Mouse (Mus musculus) bone marrow macrophage, adult 2 months (primary cell): ENCODE results near the gene Tada3. TPM values are rescaled to one million over a fixed set of nuclear protein-coding genes. Genes with fewer than 3 reads are reported as not detected.

Experiments
- H3K27ac ChIP-seq: 2 replicates; pipeline ENCODE4 v1.5.1; 2012; ENCODE audit warnings: low read depth, low read length; ENCODE audit not compliant: insufficient read depth
- H3K4me1 ChIP-seq: 2 replicates; pipeline ENCODE4 v1.6.1; 2012; ENCODE audit warnings: low read length; ENCODE audit not compliant: control insufficient read depth, insufficient read depth
- H3K4me3 ChIP-seq: 2 replicates; pipeline ENCODE4 v1.5.1; 2012; ENCODE audit warnings: mild to moderate bottlenecking, low read length, moderate library complexity; ENCODE audit not compliant: insufficient read depth
- CTCF ChIP-seq: IDR thresholded peaks from 2 replicates; pipeline ENCODE4 v1.5.1; 2012; ENCODE audit warnings: low read depth, mild to moderate bottlenecking, low read length, moderate library complexity
- POLR2A ChIP-seq: IDR thresholded peaks from 2 replicates; pipeline ENCODE4 v1.6.1; 2012; ENCODE audit warnings: mild to moderate bottlenecking, low read depth, low read length, borderline replicate concordance
- polyA plus RNA-seq: library from polyadenylated mRNA; stranded (reverse); fragments of >200 nt; gene quantifications from 2 replicates; pipeline ENCODE4 v1.2.4, GENCODE M21; 2012; ENCODE audit not compliant: missing spikeins, insufficient read depth, insufficient read length

Gene Tada3
- polyA plus RNA-seq, 1 experiment: 30.2 TPM

- H3K27ac ChIP-seq: no peak overlapping the region
- no peak overlapping the region for H3K4me3 ChIP-seq
- no peaks in the 10 kb centered on the region for H3K4me1 ChIP-seq
- TF ChIP-seq CTCF (no peak), POLR2A (no peak)
Measured at GRCm38 (mm10) chr6:113370194-113370929, 7.3 kb downstream of the Tada3 start.

GRCm38 (mm10) chr6:113368577-113368976 is 9.1 kb downstream of the Tada3 start:
- no peak overlapping the region for H3K4me3 ChIP-seq
- peaks cover 3% of the 10 kb centered on the region for H3K4me1 ChIP-seq
- TF ChIP-seq POLR2A (no peak), CTCF (no peak)
- no peak overlapping the region for H3K27ac ChIP-seq

- Histone ChIP-seq H3K27ac (no peak overlapping the region), H3K4me1 (peaks cover 3% of the 10 kb centered on the region), H3K4me3 (no peak overlapping the region)
- TF ChIP-seq CTCF (no peak), POLR2A (no peak)
Measured at GRCm38 (mm10) chr6:113368124-113368523, 9.6 kb downstream of the Tada3 start.

GRCm38 (mm10) chr6:113367574-113367973 is 10.1 kb downstream of the Tada3 start:
- Histone ChIP-seq H3K4me3 (no peak overlapping the region), H3K27ac (no peak overlapping the region), H3K4me1 (peaks cover 3% of the 10 kb centered on the region)
- no peak for TF ChIP-seq POLR2A
- no peak for TF ChIP-seq CTCF

- TF ChIP-seq CTCF: no peak
- TF ChIP-seq POLR2A: no peak
- no peak overlapping the region for H3K27ac ChIP-seq
- H3K4me1 ChIP-seq: peaks cover 3% of the 10 kb centered on the region
Measured at GRCm38 (mm10) chr6:113366639-113367038, 11.0 kb downstream of the Tada3 start.

GRCm38 (mm10) chr6:113364518-113365135 is 13.1 kb downstream of the Tada3 start:
- no peak overlapping the region for H3K27ac ChIP-seq
- no peak for TF ChIP-seq POLR2A
- TF ChIP-seq CTCF: no peak
- no peak overlapping the region for H3K4me3 ChIP-seq
- peaks cover 3% of the 10 kb centered on the region for H3K4me1 ChIP-seq

More at GRCm38 (mm10) chr6:113366639-113367038, 11.0 kb downstream of the Tada3 start:
- no peak overlapping the region for H3K4me3 ChIP-seq

- Histone ChIP-seq H3K4me3 (no peak overlapping the region), H3K27ac (no peak overlapping the region), H3K4me1 (peaks cover 3% of the 10 kb centered on the region)
- TF ChIP-seq CTCF (no peak), POLR2A (no peak)
Measured at GRCm38 (mm10) chr6:113362241-113362640, 15.4 kb downstream of the Tada3 start.

GRCm38 (mm10) chr6:113361476-113361875 is 16.2 kb downstream of the Tada3 start:
- no peak for TF ChIP-seq CTCF
- no peak for TF ChIP-seq POLR2A
- no peak overlapping the region for H3K27ac ChIP-seq

GRCm38 (mm10) chr6:113353696-113354095 is 24.0 kb downstream of the Tada3 start:
- Histone ChIP-seq H3K4me3 (no peak overlapping the region), H3K4me1 (peaks cover 13% of the 10 kb centered on the region), H3K27ac (no peak overlapping the region)
- no peak for TF ChIP-seq CTCF
- TF ChIP-seq POLR2A: no peak

More at GRCm38 (mm10) chr6:113361476-113361875, 16.2 kb downstream of the Tada3 start:
- Histone ChIP-seq H3K4me1 (peaks cover 3% of the 10 kb centered on the region), H3K4me3 (no peak overlapping the region)

GRCm38 (mm10) chr6:113352820-113353219 is 24.9 kb downstream of the Tada3 start:
- no peak for TF ChIP-seq CTCF
- TF ChIP-seq POLR2A: no peak
- Histone ChIP-seq H3K4me3 (no peak overlapping the region), H3K4me1 (peaks cover 13% of the 10 kb centered on the region)

More at GRCm38 (mm10) chr6:113352820-113353219, 24.9 kb downstream of the Tada3 start:
- H3K27ac ChIP-seq: no peak overlapping the region
